Mouse (Mus musculus) right cerebral cortex, postnatal 36 days (tissue): ENCODE measurements at regions not wholly inside any gene's neighbourhood (a gene's known extent, or its start where the extent isn't known, plus 50 kb on each side); places are given as distances from the start of the nearest gene placed in this dataset.

Source experiments
- DNase-seq, 2 experiments: peaks; one replicate each; pipeline ENCODE4 v3.0.0; 2022; ENCODE audit warnings: low spot score in 2 of 2, mixed read lengths in 1 of 2

DNA sequence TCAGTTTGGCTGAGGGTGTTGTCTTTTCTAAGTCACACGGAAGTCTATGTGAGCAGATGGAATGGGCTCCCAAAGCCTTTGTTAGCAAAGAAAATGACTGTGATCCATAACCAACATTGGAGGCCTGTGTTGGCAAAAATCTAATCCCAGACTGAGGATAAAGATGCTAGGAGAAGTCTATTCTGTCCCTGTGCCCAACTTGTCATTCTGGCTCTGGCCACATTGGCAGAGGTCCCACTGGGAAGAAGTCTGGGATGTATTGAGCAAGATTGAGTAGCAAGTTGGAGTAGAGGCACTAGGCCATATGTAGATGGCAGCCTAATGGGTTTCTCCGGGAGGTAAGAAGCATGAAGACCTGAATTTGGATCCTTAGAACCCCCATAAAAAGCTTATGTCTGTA is 54.1 kb downstream of the Nog start:
- no peak for DNase-seq

DNA sequence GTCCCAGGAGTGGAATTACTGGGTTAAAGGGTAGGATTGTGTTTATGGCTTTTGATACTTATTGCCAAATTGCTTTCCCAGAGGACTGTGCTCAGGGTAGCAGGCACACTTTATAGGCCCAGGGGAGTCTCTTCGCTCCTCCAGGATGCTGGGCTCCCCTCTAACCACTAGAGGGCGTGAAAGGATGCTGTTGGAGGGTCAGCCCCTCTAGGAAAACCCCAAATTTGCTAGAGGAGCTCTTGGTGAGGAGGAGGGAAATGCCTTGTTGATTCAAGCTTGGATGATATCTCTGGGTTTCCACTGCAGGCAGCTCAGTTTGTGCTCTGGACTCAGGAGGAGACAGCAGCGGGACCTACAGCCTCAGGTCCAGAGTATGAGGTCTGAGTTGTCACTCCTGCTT is 58.8 kb downstream of the Nog start:
- no peak for DNase-seq

DNA sequence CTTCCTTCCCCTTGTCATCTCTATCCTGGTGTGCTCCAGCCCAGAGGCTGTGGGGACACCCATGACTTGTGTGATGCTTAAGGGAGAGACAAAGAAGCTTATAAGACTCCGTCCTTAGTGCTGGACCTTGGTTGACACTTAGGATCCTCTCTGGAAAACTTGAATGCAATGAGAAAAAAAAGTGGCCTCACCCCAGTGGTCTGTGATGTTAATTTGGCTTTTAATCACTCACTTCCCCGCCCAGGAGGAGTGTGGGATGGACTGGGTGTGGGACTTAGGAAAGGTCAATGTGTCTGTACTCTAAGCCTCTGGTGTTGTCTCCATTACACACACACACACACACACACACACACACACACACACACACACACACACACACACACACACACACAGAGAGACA is 60.0 kb downstream of the Nog start:
- no peak for DNase-seq

DNA sequence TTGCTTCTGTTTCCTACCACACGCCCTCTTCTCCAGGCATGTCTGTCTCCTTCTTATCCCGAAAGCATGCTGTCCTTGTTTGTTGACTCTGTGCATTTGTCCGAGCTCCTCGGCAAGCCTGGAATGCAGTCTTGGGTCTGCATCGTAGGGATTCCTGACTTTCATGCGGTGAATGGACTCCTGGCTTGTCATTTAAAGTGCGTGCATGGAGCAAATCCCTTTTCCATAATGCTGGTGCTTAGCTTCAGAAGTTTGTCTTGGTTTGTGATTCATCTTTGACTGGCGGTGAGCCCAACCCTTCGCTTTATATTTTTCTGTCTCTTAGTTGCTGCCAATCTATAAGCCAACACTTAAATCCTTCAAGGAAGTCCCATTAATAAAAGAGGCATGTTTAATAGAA is 62.2 kb downstream of the Nog start:
- no peak for DNase-seq

- no peak for DNase-seq
These were observed 65.2 kb downstream of the Nog start for GRCm38 (mm10) chr11:89236904-89237303.

GRCm38 (mm10) chr11:89232884-89233480 is 69.2 kb downstream of the Nog start:
- no peak for DNase-seq

- DNase-seq, result no peak
These were observed 72.4 kb downstream of the Nog start for GRCm38 (mm10) chr11:89229726-89230125.

GRCm38 (mm10) chr11:89213204-89213603 is 88.9 kb downstream of the Nog start:
- DNase-seq, result no peak

GRCm38 (mm10) chr11:89209531-89209950 is 92.6 kb downstream of the Nog start:
- no peak for DNase-seq

GRCm38 (mm10) chr11:89209072-89209471 is 93.1 kb downstream of the Nog start:
- DNase-seq, result no peak

- no peak for DNase-seq
These were observed 95.3 kb downstream of the Nog start for GRCm38 (mm10) chr11:89206788-89207187.

DNA sequence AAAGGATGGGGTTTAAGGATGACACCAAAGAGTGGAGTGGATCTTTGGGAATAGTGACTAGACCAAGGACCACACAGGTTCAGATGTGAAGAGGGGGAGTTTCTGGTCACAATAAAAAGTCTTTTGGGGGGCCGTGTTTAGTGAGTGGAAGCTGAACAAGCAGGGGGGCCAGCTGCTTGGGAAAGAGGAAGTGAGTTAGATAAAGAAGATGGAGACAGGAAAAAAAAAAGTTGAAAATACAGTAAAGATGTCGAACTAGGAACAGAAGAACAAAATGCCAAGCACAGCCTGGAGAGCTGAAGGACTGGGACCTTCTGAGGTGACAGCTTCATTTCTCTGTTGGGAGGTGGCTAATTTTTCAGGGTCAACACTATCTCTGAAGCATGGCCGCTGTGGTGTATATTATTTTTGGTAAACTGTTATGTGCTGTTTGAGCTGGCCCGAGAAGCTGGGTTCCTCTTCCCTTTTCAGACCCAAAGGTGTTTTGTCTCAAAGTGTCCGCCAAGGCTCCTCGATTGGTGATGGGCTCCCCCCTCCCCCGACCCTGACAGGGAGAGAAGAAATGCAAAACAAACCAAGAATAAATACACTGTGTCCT is 97.1 kb downstream of the Nog start:
- DNase-seq, result no peak

GRCm38 (mm10) chr11:89200458-89200857 is 101.7 kb downstream of the Nog start:
- DNase-seq, result no peak

DNA sequence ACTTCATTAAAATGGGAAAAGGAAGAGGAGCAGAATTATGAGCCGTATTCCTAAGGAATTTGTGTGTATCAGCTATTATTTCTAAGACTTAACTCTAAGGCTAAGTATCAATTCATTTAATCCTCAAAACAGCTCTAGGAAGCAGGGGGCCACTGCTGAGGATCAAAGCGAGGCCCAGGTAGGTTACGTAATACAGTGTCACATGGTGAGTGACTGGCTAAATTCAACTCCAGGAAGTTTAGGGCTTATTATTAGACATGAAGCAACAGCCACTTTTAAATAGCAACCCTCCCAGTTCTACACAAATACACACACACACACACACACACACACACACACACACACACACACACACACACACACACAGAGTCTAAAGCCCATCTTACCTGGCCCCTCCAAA is 109.3 kb downstream of the Nog start:
- no peak for DNase-seq

GRCm38 (mm10) chr11:89186911-89187621 is 113.4 kb downstream of the Gm525 start:
- DNase-seq, result peak; percentile 28 to 38

GRCm38 (mm10) chr11:89185862-89186261 is 112.2 kb downstream of the Gm525 start:
- DNase-seq, result no peak

DNA sequence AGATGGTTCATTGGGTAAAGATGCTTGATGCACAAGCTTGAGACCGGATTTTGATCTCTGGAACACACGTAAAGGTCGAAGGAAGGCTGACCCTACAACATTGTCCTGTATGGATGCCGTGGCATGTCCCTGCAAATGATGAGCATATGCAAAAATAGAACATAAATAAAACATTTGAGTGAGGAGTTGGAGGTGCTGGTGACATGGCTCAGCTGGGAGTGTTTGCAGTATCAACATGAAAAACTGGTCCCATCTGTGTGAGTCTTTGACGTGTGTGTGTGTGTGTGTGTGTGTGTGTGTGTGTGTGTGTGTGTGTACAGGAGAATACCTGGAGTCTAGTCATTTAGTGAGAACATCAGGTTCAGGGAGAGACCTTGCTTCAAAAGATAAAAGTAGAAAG is 107.8 kb downstream of the Gm525 start:
- no peak for DNase-seq

GRCm38 (mm10) chr11:89178436-89178835 is 104.8 kb downstream of the Gm525 start:
- DNase-seq, result no peak

DNA sequence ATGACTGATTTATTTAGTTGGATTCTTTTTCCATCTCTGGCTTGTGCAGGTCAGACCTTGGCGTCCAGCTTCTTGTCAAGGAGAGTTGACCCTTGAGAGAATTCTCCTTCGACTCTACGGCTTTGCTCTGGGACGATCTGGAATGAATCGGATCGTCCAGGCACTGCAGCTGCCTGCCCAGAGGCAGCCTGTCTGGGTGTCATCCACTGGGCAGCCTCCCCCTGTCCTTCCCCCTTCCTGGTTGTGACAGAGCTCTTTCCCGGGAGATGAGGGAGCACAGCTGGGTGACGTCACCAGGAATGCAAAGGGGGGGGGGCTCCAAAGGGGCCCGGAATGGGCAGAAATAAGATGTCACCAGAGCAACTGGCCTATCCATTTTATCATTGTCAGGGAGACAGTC is 101.9 kb downstream of the Gm525 start:
- no peak for DNase-seq

GRCm38 (mm10) chr11:89174967-89175366 is 101.3 kb downstream of the Gm525 start:
- DNase-seq, result no peak

DNA sequence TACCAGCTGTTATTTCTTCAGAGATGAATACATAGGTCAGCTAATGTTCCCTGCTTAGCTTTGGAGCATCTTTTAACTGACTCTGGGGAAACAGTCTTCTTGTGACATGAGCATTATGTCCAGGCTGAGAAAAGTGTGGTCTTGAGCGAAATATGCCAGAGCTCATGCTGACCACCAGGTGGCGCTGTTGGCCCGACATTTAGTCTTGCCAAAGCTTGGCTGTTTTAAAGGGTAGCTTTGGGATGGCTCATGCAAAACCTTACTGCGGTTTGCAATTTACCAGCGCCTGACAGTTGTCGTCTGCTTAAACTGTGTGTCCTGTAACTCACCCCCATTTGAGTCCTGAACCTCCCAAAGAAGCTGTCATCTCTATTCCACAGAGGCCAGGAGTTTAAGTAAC is 91.6 kb downstream of the Gm525 start:
- DNase-seq, result peak; percentile 33 to 40

- no peak for DNase-seq
These were observed 80.1 kb downstream of the Gm525 start for GRCm38 (mm10) chr11:89153466-89154406.
